Mouse (Mus musculus) lung, postnatal 10 days (tissue): ENCODE measurements at regions not wholly inside any gene's neighbourhood (a gene's known extent, or its start where the extent isn't known, plus 50 kb on each side); places are given as distances from the start of the nearest gene placed in this dataset.
A peak's percentile ranks its signal among the peaks of the same experiment; 100 is the strongest.

Source experiments
- DNase-seq: peaks from one replicate; pipeline ENCODE4 v3.0.0; 2021

- DNase-seq, result peak; percentile 11
Observed at GRCm38 (mm10) chr6:133904501-133904900, 50.9 kb upstream of the Kap start.

GRCm38 (mm10) chr6:133934667-133935066, 81.1 kb upstream of the Kap start:
- no peak for DNase-seq

GRCm38 (mm10) chr6:133935671-133936070, 82.1 kb upstream of the Kap start:
- DNase-seq, result no peak

GRCm38 (mm10) chr6:133959902-133960634, 75.4 kb upstream of the Etv6 start:
- DNase-seq, result no peak

GRCm38 (mm10) chr6:133960713-133961112, 74.8 kb upstream of the Etv6 start:
- peak; percentile 87 for DNase-seq

- DNase-seq, result no peak
Observed at GRCm38 (mm10) chr6:133962641-133963040, 72.9 kb upstream of the Etv6 start.

GRCm38 (mm10) chr6:133963264-133963663, 72.2 kb upstream of the Etv6 start:
- no peak for DNase-seq

- no peak for DNase-seq
Observed at GRCm38 (mm10) chr6:133967286-133967685, 68.2 kb upstream of the Etv6 start.

- DNase-seq, result no peak
Observed at GRCm38 (mm10) chr6:133972054-133972705, 63.3 kb upstream of the Etv6 start.

- no peak for DNase-seq
Observed at GRCm38 (mm10) chr6:133973205-133973838, 62.2 kb upstream of the Etv6 start.

GRCm38 (mm10) chr6:133975951-133976350, 59.5 kb upstream of the Etv6 start:
- no peak for DNase-seq

GRCm38 (mm10) chr6:133976854-133977253, 58.6 kb upstream of the Etv6 start:
- no peak for DNase-seq

- no peak for DNase-seq
Observed at GRCm38 (mm10) chr6:133983804-133984514, 51.5 kb upstream of the Etv6 start.

- DNase-seq, result no peak
Observed at GRCm38 (mm10) chr6:133984666-133985355, 50.7 kb upstream of the Etv6 start.
